Mouse (Mus musculus) gastrocnemius, adult 2 months (tissue): ENCODE measurements around the gene 9330161L09Rik. TPM values are rescaled to one million over a fixed set of nuclear protein-coding genes. Genes with fewer than 3 reads are reported as not detected.
A peak's percentile ranks its signal among the peaks of the same experiment; 100 is the strongest.

Experiments
- DNase-seq: peaks from one replicate; pipeline ENCODE4 v3.0.0; 2022
- H3K27ac ChIP-seq: fragments of 200-600 bp; 2 replicates; pipeline ENCODE4 v1.8.1; 2022; ENCODE audit warnings: mild to moderate bottlenecking
- H3K4me3 ChIP-seq: fragments of 200-600 bp; 2 replicates; pipeline ENCODE4 v1.8.1; 2022; ENCODE audit warnings: mild to moderate bottlenecking, moderate library complexity
- CTCF ChIP-seq: fragments of 200-600 bp; IDR thresholded peaks from 2 replicates; pipeline ENCODE4 v1.8.1; 2022; ENCODE audit warnings: antibody characterized with exemption, mild to moderate bottlenecking, moderate library complexity
- intact Hi-C: fragments of 180-260 bp; cut with DNase I; formaldehyde crosslinking; loops from one replicate; pipeline ENCODE4 v1.15.1; 2025
- total RNA-seq, 2 experiments: library from RNA; stranded (reverse); gene quantifications; 2 replicates each; pipeline ENCODE4 v1.2.3; 2021

Gene 9330161L09Rik
- total RNA-seq, 2 experiments from 2014 or later = 0.82 to 1.9 TPM

GRCm38 (mm10) chr12:103376774-103377173, 30.8 kb downstream of the 9330161L09Rik start:
- H3K27ac ChIP-seq = no peak overlapping the region
- no peak for DNase-seq
- no peak overlapping the region for H3K4me3 ChIP-seq
- intact Hi-C loops = no loop called here
- no peak for TF ChIP-seq CTCF

GRCm38 (mm10) chr12:103376124-103376523, 31.5 kb downstream of the 9330161L09Rik start:
- TF ChIP-seq CTCF = no peak
- DNase-seq = no peak
- H3K4me3 ChIP-seq = no peak overlapping the region
- intact Hi-C loops = no loop called here
- H3K27ac ChIP-seq = no peak overlapping the region

- DNase-seq = no peak
- H3K4me3 ChIP-seq = no peak overlapping the region
- no peak overlapping the region for H3K27ac ChIP-seq
- intact Hi-C loops = no loop called here
- TF ChIP-seq CTCF = no peak
Measured at GRCm38 (mm10) chr12:103373530-103374236, 33.9 kb downstream of the 9330161L09Rik start.

- H3K27ac ChIP-seq = no peak overlapping the region
- TF ChIP-seq CTCF = peak; percentile 93
- intact Hi-C loops = no loop called here
- H3K4me3 ChIP-seq = no peak overlapping the region
- peak; percentile 71 for DNase-seq
Measured at GRCm38 (mm10) chr12:103371711-103372110, 35.9 kb downstream of the 9330161L09Rik start.

- no peak overlapping the region for H3K27ac ChIP-seq
- no peak for TF ChIP-seq CTCF
- intact Hi-C loops = no loop called here
- no peak for DNase-seq
- no peak overlapping the region for H3K4me3 ChIP-seq
Measured at GRCm38 (mm10) chr12:103370861-103371260, 36.8 kb downstream of the 9330161L09Rik start.

GRCm38 (mm10) chr12:103368777-103369176, 38.8 kb downstream of the 9330161L09Rik start:
- TF ChIP-seq CTCF = no peak
- Histone ChIP-seq H3K27ac (no peak overlapping the region; the same call in 1 of the 2 replicates), H3K4me3 (no peak overlapping the region)
- DNase-seq = no peak
- intact Hi-C loops = no loop called here

GRCm38 (mm10) chr12:103368326-103368669, 39.3 kb downstream of the 9330161L09Rik start:
- DNase-seq = no peak
- peak overlapping the region; percentile 67 for H3K4me3 ChIP-seq
- H3K27ac ChIP-seq = peak overlapping the region; percentile 70; the same call in 1 of the 2 replicates
- intact Hi-C loops = no loop called here
- no peak for TF ChIP-seq CTCF

- Histone ChIP-seq H3K4me3 (peak overlapping the region; percentile 67), H3K27ac (peak overlapping the region; percentile 70)
- peak; percentile 87 for TF ChIP-seq CTCF
- peak; percentile 85 for DNase-seq
- intact Hi-C loops = loop anchor here (1.0 kb wide), 1 partner anchor 43 kb away; no protein-coding TSS in a partner anchor
Measured at GRCm38 (mm10) chr12:103367620-103368325, 39.8 kb downstream of the 9330161L09Rik start.

GRCm38 (mm10) chr12:103367171-103367570, 40.4 kb downstream of the 9330161L09Rik start:
- DNase-seq = no peak
- intact Hi-C loops = loop anchor here (1.0 kb wide), 1 partner anchor 43 kb away; no protein-coding TSS in a partner anchor
- no peak for TF ChIP-seq CTCF
- Histone ChIP-seq H3K27ac (peak overlapping the region; percentile 70), H3K4me3 (peak overlapping the region; percentile 67)

- H3K27ac ChIP-seq = peak overlapping the region; percentile 98
- intact Hi-C loops = loop anchor here (5.0 kb wide), 1 partner anchor 140 kb away; no protein-coding TSS in a partner anchor
- no peak for TF ChIP-seq CTCF
- peak overlapping the region; percentile 56 for H3K4me3 ChIP-seq
- DNase-seq = peak; percentile 91
Measured at GRCm38 (mm10) chr12:103362336-103362735, 45.3 kb downstream of the 9330161L09Rik start.

GRCm38 (mm10) chr12:103361539-103362307, 45.9 kb downstream of the 9330161L09Rik start:
- intact Hi-C loops = loop anchor here (5.0 kb wide), 1 partner anchor 139 kb away; no protein-coding TSS in a partner anchor
- Histone ChIP-seq H3K27ac (peak overlapping the region; percentile 98), H3K4me3 (peak overlapping the region; percentile 56)
- peak; percentile 74 for DNase-seq
- TF ChIP-seq CTCF = no peak

- peak; percentile 69 for DNase-seq
- Histone ChIP-seq H3K27ac (peak overlapping the region; percentile 98), H3K4me3 (peak overlapping the region; percentile 56)
- intact Hi-C loops = loop anchor here (5.0 kb wide), 1 partner anchor 139 kb away; no protein-coding TSS in a partner anchor
- TF ChIP-seq CTCF = no peak
Measured at GRCm38 (mm10) chr12:103360812-103361211, 46.8 kb downstream of the 9330161L09Rik start.
